Mouse (Mus musculus): Measurements from ENCODE around the gene Myo10. TPM values are rescaled to one million over a fixed set of nuclear protein-coding genes. Genes with fewer than 3 reads are reported as not detected.
A peak's percentile ranks its signal among the peaks of the same experiment; 100 is the strongest.

The Myo10 gene
- total RNA-seq, 2 experiments from 2014 or later: 41.7 to 47.6 TPM

DNA sequence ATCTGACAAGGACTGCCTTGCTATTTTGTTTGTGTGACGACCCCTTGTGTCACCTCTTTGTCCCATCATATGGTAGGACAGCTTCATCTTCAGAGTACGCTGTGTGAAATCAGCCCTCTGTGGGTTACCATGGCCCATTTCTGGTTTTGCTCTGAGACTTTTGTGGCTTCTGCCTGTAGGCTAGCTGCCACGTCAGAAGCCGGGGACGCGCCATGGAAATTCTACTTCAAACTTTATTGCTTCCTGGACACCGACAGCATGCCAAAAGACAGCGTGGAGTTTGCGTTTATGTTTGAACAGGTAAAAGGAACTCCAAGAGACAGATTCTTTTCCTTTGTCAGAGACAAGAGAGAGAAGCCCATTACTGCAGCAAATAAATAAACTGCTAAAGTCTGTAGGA is 184.6 kb downstream of the Myo10 start:
- intact Hi-C loops (cut with DNase I): loop anchor here (5.0 kb wide), 1 partner anchor 150 kb away; no protein-coding TSS in a partner anchor
- no peak for DNase-seq (ENCODE audit: low spot score in 2 of 2)

DNA sequence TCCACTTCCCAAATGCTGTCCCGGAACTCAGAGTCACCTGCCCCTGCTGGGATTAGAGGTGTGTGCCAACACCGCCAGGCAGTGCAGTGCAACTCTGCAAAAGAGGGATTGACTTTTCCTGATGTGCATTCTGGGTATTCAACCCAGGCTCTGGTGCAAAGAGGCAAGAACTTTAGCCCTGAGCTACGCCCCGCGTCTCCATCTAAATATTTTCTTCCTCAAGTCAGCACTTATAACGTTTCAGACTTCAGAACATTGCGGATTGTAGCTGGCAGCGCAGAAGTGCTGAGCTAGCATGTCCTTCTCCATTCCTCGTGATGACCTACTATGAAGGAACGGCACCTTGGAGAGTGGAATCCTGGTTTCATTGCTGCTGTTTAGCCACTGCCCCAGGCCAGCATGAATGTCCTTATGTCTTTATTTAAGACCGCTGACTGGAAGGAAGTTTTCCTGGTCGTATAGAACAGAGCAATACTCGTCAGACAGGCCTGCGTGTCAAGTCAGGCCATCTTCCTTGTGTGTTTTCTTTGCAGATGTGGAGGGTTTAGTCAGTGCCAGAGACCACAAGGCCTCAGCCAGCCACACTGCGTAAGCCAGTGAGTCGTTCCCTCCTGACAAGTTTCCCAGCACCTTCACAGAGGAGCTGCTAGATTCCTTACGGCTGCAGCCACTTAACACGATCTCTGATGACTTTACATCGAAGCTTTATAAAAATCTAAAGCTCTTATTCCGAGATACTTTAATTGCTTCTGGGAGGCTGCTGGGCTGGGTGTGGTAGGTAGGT is 186.5 kb downstream of the Myo10 start:
- intact Hi-C loops (cut with DNase I): loop anchor here (5.0 kb wide), 1 partner anchor 148 kb away; no protein-coding TSS in a partner anchor
- no peak for DNase-seq (ENCODE audit: low spot score in 2 of 2)

DNA sequence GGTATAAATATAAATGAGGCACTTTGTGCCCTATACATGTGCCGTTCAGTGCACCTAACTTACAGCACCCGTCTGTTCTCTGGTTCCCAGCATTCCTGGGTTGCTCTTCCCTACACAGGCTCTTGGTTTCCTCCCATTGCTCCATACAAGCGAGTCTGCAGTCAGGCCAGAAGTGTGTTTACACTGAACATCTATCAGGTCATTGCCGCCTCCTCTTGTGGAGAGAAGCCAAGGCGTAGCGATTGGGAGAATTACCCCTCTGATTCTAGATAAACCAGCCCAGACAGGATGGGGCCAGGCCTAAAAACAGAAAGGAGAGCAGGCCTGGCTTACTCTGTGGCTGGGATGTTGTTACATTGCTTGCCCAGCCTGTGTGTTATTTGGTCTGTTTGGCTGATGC is 187.3 kb downstream of the Myo10 start:
- intact Hi-C loops (cut with DNase I): loop anchor here (5.0 kb wide), 1 partner anchor 148 kb away; no protein-coding TSS in a partner anchor
- no peak for DNase-seq (ENCODE audit: low spot score in 2 of 2)

DNA sequence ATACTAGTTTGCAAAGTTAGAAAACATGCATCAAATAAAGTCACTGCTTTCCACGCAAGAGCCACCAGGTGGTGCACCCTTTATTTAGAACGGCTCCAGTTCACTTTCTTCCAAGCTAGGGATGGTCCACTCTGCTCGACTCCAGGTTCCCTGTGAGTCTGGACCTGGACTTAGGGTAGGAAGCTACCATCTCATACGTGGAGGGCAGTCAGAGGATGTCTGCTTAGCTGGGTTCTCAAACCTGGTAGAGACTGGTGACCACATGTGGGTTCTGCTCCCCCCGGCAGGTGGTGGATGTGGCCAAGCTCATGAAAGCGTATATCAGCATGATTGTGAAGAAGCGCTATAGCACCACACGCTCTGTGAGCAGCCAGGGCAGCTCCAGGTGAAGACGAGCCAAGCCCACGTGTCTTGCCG is 189.5 kb downstream of the Myo10 start:
- no peak for DNase-seq (ENCODE audit: low spot score in 2 of 2)
- intact Hi-C loops (cut with DNase I): no loop called here

DNA sequence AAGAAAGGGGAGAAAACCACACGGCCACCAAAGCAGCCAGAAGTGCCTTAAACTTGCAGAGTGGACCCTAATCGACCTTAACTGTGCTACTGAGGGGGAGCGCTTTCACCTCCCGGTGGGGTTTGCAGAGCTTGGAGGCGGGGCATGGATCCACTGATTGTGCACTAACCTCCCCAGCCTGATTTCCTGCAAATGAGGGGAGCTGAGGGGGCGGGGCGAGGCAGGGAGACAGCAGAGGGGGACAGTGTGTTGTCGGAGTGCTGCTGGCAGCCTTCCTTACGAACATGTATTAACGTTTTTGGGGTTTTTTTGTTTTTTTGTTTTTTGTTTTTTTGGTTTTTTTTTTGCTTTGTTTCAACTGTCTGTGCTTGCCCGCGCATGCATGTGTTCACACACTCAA is 190.2 kb downstream of the Myo10 start:
- DNase-seq (ENCODE audit: low spot score in 2 of 2): no peak
- intact Hi-C loops (cut with DNase I): no loop called here

DNA sequence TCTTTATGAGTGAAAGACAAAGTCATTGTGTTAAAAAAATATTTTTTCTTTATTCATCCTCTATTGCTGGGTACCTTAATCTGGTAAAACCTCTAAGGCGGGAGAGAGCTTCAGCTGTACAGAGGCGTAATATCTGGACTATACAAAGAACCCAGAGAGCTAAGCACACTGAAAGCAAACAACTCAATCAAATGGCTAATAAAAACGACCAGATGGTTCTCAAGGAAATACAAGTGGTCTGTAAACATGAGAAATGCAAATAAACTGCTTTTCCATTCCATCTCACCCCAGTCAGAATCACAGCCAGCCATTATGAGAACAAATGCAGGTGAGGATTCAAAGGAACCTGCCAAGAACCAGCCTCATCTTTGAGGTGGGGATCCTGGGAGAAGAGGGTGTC is 192.2 kb downstream of the Myo10 start:
- DNase-seq (ENCODE audit: low spot score in 2 of 2): no peak
- intact Hi-C loops (cut with DNase I): no loop called here

DNA sequence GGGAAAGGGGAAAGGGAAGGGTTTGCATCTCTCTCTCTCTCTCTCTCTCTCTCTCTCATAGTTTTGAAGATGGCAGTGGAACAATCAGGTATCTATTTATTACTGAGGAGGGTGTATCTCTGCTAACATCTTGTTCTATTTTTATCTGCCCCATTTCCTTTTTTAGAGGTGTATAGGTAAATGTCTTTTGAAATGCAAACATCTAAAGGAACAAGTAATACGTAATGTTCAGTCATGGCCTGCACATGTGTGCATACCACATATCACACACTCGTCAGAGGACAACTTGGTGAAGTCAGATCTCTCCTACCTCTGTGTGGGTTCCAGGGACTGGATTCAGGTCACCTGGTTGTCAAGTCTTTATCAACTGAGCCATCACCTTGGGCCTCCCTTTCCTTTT is 194.9 kb downstream of the Myo10 start:
- DNase-seq (ENCODE audit: low spot score in 2 of 2): no peak
- intact Hi-C loops (cut with DNase I): no loop called here

DNA sequence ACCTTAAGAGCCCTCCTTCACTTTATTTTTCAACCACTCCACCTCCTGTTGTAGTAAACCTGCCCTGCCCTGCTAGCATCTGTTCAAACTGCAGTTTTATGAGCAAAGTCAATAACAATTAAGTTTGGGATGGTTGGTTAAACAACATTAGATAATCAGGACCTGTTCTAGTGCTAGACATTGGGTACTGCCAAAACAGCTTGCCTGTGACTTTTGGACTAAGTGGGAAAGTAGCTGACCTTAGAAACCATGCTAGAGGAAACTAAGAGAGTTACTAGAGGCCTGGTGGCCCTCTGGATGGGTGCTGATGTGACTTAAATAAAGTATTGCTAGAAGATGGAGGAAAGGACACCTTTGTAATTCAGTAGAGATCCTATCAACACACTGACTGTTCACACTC is 199.7 kb downstream of the Myo10 start:
- intact Hi-C loops (cut with DNase I): no loop called here
- no peak for DNase-seq (ENCODE audit: low spot score in 2 of 2)

DNA sequence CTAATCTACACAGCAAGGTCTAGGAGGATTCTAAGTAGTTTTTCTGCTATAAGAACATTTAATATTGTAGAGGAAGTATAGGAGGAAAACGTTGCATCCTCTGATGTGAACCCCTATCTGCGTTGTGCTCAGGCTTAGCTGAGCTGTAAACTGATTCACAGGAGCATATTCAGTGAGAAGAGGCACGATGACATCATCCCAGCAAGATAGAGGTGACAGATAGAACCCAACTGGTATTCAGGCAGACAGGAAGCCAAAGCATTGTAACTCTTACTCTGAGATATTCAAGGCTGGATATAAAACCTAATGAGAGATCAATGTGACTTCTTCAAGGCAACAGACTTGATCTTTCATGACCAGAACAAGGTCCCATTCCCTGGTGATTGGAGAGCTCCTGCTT is 200.3 kb downstream of the Myo10 start:
- intact Hi-C loops (cut with DNase I): no loop called here
- no peak for DNase-seq (ENCODE audit: low spot score in 2 of 2)

DNA sequence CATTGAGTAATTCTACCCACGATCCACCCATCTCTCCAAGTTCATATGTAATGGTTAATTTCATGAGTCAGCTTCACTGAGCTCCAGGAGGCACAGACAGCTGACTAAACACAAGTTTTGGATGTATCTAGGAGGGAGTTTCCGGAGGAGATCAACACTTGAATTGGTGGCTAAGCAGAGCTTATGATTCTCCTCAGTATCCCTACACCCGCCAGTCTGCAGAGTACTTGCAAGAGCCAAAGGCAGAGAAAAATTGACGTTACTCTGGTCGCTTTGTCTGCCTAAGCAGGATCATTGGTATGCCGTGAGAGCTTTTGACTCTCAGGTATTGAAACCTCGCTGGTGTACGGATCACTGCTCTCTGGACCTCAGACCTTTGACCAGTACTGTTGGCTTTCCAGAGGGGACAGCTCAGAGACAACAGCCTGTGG is 204.2 kb downstream of the Myo10 start:
- intact Hi-C loops (cut with DNase I): no loop called here
- DNase-seq (ENCODE audit: low spot score in 2 of 2): no peak

DNA sequence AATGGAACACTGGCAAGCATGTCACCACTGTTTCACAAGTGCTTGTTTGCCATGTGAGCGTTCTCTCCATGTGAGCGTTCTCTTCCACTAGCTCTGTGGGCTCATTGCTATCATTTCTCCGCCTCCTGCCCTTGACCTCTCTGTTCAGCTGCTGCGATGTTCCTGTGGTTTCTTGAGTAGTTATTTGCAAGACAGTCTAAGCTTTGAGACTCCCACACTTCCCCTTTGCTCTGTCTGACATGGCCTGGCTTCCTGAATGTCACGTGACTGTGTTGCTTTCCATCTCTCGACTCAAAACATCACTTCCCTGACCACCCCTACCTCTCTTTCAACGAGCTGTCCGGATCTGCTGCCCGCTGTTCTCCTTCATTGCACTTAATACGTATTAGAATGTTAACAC is 206.1 kb downstream of the Myo10 start:
- intact Hi-C loops (cut with DNase I): no loop called here
- DNase-seq (ENCODE audit: low spot score in 2 of 2): no peak

DNA sequence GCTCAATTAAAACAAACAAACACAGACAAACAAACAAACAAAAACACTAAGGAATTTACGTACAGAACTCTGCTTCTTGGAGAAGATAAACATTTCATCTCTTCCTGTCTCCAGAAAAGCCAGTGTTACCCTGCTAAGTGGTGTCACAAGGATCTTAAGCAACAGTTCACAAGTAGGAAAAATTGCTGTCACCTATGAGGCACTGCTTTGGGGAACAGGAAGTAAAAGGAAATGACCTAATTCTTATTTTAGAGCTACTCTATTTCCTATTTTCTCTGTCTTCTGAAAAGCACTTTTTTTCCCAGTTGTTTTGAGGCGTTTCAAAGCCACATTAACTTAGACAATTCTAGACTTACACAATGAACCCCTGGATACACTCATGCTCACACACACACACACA is 208.1 kb downstream of the Myo10 start:
- intact Hi-C loops (cut with DNase I): no loop called here
- no peak for DNase-seq (ENCODE audit: low spot score in 2 of 2)

DNA sequence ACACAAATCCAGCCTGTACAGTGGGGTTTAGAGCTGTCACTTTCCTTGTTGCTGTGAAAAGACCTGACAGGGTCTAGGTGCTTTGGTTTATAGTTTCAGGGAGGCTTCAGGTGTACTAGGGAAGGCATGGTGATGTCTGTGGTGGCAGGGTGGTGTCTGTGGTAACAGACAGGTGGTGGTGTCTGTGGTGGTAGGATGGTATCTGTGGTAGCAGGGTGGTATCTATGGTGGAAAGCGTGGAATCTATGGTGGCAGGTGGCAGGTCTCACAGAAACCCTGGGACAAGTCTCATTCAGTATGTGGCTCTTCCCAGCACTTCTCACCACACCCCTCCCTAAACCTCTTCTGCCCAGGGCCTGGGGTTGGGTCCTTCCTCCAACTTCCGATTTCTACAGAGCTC is 212.0 kb downstream of the Myo10 start:
- intact Hi-C loops (cut with DNase I): no loop called here
- no peak for DNase-seq (ENCODE audit: low spot score in 2 of 2)

DNA sequence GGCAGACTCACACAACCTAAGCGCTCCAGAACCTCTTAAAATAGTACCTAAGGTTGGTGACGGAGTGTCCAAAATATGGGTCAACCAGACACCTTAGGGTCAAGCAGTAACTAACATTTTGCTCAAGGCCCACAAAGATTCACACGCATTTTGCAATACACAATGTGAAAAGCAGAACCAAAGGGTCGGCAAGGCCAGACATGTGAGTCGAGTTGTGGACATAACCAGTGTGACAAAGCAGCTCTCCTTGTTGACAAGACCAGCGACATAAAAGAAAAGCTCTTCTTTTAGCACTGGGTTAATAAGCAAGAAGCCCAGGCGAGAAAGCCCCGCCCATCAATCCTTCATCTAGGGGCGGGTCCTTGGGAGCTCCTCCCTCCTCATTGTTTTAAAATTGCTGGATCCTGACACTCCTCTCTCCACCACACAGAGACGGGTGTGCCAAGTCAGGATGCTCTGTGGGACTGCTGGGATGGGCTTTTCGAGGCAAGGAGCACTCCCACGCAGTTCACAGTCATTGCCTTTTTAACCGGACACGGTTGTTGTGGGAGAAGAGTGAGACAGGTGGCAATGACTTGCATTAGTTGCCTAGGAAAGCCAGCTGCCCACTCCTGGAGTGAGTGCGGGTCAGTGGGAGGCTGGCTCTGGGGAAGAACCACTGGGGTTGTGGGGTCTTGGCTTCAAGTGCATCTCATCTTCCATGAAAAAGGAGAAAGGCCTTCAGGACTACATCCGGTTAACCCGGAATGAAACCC is 212.8 kb downstream of the Myo10 start:
- intact Hi-C loops (cut with DNase I): no loop called here
- no peak for DNase-seq (ENCODE audit: low spot score in 2 of 2)

DNA sequence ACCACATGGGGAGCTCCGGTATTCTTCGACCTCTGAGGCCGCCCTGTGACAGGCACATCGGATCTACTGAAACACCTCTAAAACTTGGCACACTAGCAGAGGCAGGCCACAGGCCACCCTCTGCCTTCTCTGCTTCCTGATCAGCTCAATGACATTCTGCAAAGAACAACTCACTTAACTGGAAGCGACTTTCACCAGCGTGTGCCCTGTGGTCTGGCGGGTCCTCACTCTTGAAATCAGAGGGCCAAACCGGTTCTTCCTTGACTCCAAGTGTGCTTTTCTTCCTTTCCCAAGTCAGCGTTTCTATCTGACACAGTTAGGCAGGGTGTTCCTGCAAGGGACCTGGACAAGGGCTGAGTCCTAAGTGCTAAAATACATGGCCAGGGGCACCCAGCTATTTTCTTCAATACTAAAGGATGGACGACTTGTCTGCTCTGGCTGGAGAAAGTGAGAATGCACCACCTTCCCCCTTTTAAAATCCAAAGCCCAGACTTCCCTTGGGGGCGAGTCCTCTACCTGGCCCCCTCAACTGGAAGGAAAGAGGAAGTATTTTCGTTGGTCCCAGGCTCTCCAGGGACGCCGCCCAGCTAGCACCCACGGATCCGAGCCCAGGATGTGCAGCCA is 220.2 kb downstream of the Myo10 start:
- intact Hi-C loops (cut with DNase I): no loop called here
- DNase-seq (ENCODE audit: low spot score in 2 of 2): no peak

DNA sequence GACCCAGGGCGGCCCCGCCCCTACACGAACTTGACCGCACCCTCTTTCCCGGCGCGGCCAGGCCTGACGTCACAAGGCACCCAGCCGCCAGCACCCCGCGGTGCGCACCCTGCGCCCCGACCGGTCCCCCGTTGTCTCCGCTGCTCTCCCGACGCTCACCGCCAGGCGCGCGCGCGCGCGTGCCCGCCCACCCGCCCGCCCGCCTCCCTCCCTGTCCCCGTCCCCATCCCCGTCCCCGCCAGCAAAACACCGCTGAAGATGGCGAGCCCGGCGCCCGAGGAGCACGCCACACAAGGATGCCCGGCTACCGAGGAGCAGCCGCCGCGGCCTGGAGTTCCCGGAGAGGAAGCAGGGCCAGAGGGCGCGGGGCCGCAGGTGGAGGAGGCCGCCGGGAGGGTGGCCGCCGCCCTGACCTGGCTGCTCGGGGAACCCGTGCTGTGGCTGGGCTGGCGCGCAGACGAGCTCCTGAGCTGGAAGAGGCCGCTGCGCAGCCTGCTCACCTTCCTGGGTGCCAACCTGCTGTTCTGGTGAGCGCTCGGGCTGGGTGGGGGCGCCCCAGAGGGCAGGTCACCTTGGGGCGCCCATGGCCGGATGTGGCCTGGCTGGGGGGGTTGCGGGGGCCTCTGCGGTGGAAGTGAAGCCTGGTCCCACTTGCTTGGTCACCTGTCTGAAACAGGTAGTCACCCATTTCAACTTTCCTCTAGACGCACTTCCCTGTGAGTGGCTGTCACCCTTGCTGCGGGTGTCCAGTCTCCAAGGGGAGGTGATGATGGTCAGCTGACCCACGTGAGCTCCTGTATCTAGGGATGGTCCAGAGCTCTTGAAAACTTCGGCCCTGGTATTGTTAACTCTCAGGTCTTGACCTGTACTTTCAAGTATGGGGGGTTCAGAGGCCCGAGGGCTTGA is 221.0 kb downstream of the Myo10 start, which contains the start of gene Retreg1:
Retreg1 (plus strand) TSS at position 95 of the 906 bp plus-strand sequence.
- intact Hi-C loops (cut with DNase I): no loop called here
- peak; percentile 74 to 85 for DNase-seq (ENCODE audit: low spot score in 2 of 2)

DNA sequence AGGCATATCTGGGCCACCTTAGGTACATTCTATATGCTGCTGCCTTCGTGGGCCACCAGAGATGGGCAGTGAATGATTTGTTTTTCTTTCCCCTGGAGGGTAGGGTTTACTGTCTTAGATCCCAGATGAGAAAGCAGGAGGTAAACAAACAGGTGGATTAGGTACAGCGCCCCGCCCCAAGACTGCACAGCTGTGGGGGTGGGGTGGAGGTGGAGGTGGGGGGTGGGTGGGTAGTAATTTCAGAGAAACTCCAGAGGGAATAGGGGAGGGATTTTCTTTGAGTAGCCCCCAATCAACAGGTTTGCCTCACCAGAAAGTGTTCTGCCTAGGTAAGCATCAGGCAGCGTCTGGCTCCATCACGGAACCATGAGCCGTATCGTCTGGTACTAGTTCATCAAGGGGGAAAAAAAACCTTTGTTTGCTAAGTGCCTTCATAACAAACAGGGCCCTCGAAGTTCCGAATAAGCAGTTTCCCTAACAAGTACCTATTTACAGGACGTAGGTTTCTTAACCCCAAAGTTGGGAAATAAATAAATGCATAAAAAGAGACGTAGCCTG is 221.8 kb downstream of the Myo10 start:
- intact Hi-C loops (cut with DNase I): no loop called here
- no peak for DNase-seq (ENCODE audit: low spot score in 2 of 2)

DNA sequence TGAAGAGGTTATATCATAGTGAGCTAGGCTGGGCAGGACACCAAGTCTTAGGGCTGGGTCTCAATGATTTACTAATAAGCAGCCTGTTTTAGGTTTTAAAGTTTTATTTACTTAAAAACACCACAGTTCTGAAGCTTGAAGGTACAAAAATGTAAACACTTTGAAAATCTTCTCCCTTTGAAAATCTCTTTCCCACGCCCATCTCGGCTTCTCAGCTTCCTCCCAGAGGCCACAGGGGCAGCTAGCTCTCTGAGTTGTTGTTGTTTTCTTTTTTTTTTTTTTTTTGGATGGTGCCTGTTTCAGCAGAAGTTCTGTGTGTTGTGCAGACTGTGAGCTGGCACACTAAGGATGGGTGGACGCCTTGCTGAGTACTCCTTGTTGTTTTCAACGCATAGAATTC is 222.4 kb downstream of the Myo10 start:
- intact Hi-C loops (cut with DNase I): no loop called here
- DNase-seq (ENCODE audit: low spot score in 2 of 2): no peak

DNA sequence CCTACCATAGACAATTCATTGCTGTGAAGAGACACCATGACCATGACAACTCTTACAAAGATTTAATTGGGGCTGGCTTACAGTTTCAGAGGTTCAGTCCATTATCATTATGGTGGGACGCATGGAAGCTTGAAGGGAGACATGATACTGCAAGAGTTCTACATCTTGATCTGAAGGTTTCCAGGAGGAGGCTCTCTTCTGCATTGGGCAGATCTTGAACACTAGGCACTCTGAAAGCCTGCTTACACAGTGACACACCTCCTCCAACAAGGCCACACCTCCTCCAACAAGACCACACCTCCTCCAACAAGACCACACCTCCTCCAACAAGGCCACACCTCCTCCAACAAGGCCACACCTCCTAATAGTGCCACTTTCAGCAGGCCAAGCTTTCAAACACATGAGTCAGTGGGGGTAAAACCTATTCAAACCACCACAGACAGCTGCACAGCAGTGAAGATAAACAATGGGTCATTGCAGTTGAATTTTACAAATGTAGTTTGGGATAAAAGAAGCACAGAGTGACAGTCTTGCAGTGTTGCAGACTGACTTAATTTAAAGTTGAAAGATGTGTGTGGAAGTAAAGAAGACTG is 225.3 kb downstream of the Myo10 start:
- no peak for DNase-seq (ENCODE audit: low spot score in 2 of 2)
- intact Hi-C loops (cut with DNase I): no loop called here
